Mouse (Mus musculus): Measurements from ENCODE around the gene Rftn1.

Rftn1 gene

GRCm38 (mm10) chr17:50063832-50064627 is 126.4 kb downstream of the Rftn1 start:
- no peak for DNase-seq (ENCODE audit: low spot score in 2 of 2)

GRCm38 (mm10) chr17:50062649-50063048 is 127.8 kb downstream of the Rftn1 start:
- DNase-seq (ENCODE audit: low spot score in 2 of 2), result no peak

- DNase-seq (ENCODE audit: low spot score in 2 of 2), result no peak
Observed at GRCm38 (mm10) chr17:50061446-50061845, 129.0 kb downstream of the Rftn1 start.

GRCm38 (mm10) chr17:50060220-50060619 is 130.3 kb downstream of the Rftn1 start:
- DNase-seq (ENCODE audit: low spot score in 2 of 2), result no peak

GRCm38 (mm10) chr17:50059417-50059816 is 131.1 kb downstream of the Rftn1 start:
- no peak for DNase-seq (ENCODE audit: low spot score in 2 of 2)

- DNase-seq (ENCODE audit: low spot score in 2 of 2), result no peak
Observed at GRCm38 (mm10) chr17:50055154-50055756, 135.2 kb downstream of the Rftn1 start.

- DNase-seq (ENCODE audit: low spot score in 2 of 2), result no peak
Observed at GRCm38 (mm10) chr17:50054586-50054985, 135.9 kb downstream of the Rftn1 start.

GRCm38 (mm10) chr17:50053961-50054360 is 136.5 kb downstream of the Rftn1 start:
- DNase-seq (ENCODE audit: low spot score in 2 of 2), result no peak

- no peak for DNase-seq (ENCODE audit: low spot score in 2 of 2)
Observed at GRCm38 (mm10) chr17:50052741-50053468, 137.6 kb downstream of the Rftn1 start.

- DNase-seq (ENCODE audit: low spot score in 2 of 2), result no peak
Observed at GRCm38 (mm10) chr17:50050456-50050855, 140.0 kb downstream of the Rftn1 start.

- DNase-seq (ENCODE audit: low spot score in 2 of 2), result no peak
Observed at GRCm38 (mm10) chr17:50048209-50048608, 142.3 kb downstream of the Rftn1 start.

GRCm38 (mm10) chr17:50047182-50047581 is 143.3 kb downstream of the Rftn1 start:
- DNase-seq (ENCODE audit: low spot score in 2 of 2), result no peak

- no peak for DNase-seq (ENCODE audit: low spot score in 2 of 2)
Observed at GRCm38 (mm10) chr17:50040727-50041410, 149.6 kb downstream of the Rftn1 start.

GRCm38 (mm10) chr17:50037882-50038665 is 152.4 kb downstream of the Rftn1 start:
- no peak for DNase-seq (ENCODE audit: low spot score in 2 of 2)

GRCm38 (mm10) chr17:50037416-50037815 is 153.1 kb downstream of the Rftn1 start:
- no peak for DNase-seq (ENCODE audit: low spot score in 2 of 2)

GRCm38 (mm10) chr17:50036751-50037385 is 153.6 kb downstream of the Rftn1 start:
- DNase-seq (ENCODE audit: low spot score in 2 of 2), result no peak

- DNase-seq (ENCODE audit: low spot score in 2 of 2), result peak in 1 of 2 experiments; percentile 13
Observed at GRCm38 (mm10) chr17:50033698-50034097, 156.8 kb downstream of the Rftn1 start.

- no peak for DNase-seq (ENCODE audit: low spot score in 2 of 2)
Observed at GRCm38 (mm10) chr17:50031548-50032491, 158.7 kb downstream of the Rftn1 start.

- no peak for DNase-seq (ENCODE audit: low spot score in 2 of 2)
Observed at GRCm38 (mm10) chr17:50025651-50026050, 164.8 kb downstream of the Rftn1 start.

Measured in urinary bladder, postnatal 36 days (tissue).